Mouse (Mus musculus) kidney, postnatal 4 days (tissue): ENCODE data around the gene Ppp1r3c.
A peak's percentile ranks its signal among the peaks of the same experiment; 100 is the strongest.

Source experiments
- DNase-seq, 2 experiments: peaks; one replicate each; pipeline ENCODE4 v3.0.0; 2021; ENCODE audit warnings: mixed read lengths in 2 of 2

Ppp1r3c gene

DNA sequence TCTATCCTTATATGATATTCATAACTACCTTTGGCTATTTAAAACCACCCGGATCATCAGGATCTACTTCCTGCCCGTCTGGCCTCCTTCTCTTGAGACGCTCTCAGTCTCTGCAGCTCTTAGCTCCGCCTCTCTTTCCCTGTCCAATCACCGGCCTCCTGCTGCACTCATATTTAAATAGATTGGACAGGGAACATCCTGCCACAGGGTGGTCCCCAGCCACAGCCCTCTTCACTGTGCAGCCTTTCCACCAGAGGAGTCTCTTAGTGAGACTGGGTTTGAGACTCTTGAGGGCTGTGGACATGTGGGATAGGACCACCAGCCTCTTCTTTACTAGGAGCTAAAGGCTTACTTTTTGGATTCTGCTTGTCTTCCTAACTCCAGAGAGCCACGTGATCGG is 20.2 kb downstream of the Ppp1r3c start:
- DNase-seq: no peak

DNA sequence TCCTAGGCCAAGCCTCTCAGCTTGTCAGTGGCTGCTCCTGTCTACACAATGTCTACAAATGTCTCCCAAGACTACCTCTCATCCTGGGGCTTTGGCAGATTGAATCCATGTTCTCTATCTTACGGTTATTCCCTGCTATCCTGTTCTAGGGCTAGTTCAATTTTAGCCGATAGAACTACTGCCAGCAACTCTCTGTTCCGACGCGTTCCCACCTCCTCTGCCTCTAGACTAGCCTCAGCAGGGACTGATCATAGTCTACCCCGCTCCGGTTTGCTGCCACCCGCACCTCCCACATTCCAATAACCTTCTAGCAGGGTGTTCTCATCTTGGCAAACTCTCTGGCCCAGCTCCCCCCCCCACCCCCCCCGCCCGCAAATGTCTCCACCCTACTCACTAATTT is 20.9 kb downstream of the Ppp1r3c start:
- no peak for DNase-seq

DNA sequence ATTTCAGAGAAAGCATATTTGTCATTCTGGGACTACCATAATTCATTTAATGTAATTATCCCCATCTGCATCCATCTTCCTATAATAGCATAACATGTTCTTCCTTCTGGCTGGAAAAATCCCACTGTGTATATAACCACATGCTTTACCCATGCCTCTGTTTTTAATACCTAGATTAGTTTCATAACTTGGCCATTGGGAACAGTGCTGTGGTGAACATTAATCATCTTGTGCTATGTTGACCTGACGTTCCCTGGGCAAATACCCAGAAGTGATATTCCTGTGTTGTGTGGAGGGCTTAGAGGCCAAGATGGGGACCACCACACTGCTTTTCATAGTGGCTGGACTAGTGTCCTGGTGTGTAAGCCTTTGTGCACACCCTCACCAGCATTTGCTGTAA is 22.0 kb downstream of the Ppp1r3c start:
- no peak for DNase-seq

DNA sequence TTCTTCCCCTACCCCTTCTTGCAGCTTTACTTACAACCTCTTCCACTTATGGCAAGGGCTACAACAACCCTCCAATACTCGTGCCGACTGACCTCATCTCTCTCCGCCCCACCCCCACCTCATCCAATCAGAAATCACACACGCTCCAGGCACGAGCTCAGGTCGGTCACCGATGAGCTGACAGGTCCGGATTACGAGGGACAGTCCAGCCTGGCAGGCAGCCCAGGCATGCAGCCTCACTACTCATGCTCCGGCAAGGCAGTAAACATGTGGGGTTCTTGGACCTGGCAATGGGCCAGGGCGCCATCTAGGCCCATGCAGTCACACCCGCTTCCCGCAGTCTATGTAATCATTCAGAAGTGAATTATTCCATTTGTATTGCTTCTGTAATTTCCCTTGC is 23.4 kb downstream of the Ppp1r3c start:
- peak; percentile 55 to 75 for DNase-seq

DNA sequence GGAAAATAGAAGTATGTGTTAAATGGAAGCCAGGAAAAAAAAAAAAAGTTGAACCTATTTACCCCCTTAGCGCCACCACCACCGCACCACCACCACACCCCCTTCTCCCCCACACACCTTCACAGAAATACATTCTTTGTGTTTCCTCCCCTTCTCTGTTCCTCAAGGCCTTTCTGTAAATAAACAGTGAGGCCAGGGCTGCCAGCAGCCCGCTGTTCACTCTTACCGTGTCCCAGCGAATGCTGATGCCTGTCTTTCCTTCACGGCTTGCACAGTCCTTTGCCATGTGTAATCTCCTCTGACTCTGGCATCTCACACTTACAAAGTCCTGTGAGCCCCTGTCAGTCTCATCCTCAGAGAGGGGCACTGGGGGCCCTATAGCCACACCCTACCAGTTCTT is 30.3 kb downstream of the Ppp1r3c start:
- no peak for DNase-seq

DNA sequence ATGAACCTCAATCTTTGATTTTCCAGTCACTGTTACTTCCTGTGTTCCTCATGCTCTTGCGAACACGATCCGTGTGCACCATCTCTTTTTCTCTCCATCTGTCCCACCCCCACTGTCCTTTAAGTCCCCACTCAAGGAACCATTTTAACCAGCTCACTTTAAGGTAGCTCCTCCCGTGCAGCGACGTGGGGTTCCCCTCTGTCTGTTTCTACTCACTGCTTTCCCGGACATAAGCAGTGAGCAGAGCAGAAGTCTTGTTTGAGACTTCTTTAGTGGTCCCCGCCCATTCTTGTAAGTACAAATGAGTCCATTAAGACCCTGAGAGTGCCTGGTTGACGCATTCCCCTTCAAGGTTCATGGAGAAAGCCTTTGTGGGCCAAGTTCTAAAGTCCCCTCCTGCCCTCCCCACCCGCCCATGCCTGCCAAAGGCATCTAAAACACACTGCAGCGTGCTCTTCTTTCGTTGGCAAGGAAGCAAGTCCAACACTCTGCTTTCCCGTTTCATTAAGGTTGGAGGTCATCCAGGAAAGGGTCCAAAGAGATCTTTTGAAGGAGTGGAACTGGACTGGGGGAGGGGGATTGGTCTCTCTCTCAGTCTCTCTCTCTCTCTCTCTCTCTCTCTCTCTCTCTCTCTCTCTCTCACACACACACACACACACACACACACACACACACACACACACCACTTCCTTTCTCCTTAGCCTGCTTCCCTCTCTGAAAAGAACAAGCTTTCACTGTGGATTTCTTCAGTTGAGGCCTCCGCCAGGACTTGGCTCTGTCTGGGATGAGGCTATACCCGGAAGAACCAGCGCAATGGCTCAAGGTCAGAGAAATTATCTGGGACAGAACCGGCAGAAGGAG is 30.9 kb downstream of the Ppp1r3c start:
- peak in 1 of 2 experiments; percentile 15 for DNase-seq

DNA sequence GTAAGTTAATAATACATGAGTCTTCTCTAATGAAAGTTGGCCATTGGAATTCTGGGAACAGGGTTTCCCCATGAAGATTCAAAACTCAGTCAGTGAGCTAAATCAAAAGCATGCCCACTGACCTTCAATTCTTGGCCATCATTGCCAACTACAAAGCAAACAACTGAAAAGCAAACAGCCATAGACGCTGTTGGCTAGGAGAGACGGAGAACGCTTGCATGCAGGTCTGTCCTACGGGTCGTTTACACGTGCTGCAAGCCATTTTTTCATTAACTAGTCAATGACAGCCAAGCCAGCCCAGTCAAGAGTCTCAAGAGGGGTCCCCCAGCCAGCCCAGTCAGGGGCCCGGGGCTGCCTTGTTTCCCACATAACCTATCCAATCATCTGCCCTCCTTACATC is 31.7 kb downstream of the Ppp1r3c start:
- no peak for DNase-seq

DNA sequence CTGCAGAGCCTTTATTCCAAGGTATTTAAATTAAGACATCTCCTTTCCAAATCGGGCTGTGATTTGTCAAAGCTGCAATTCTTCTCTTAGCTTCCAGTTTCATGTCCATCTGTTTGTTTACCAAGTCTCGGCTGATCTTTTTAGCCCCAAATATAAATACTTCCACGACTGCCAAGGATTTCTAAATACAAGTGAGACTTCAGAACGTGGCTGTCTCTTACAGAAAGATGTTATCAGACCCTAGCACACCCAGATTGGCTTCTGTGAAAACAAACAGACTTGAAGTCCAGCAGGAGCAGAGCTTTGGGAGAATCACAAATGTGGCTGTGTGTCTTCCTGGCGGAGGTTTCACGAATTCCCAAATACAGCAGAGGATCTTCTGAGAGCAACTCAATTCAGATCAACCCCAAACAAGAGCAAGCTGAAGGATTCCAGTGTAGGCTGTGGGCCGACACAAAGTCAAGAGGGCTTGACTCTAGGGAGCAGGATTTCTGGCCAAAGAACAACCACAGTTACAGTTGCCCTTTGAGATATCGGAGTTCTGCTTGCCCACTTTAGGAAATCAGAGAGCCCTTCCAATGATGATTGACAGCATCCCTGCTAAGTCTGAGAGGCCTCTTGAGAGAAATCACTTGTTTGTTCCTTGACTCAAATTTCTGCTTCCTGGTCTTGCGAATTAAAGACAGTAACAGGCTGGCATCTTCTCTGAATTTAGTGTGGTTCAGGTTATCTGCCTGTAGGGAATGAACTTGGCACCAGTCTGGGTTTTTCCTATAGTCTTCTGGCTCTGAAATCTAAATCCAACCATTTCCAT is 34.4 kb downstream of the Ppp1r3c start:
- DNase-seq: no peak

DNA sequence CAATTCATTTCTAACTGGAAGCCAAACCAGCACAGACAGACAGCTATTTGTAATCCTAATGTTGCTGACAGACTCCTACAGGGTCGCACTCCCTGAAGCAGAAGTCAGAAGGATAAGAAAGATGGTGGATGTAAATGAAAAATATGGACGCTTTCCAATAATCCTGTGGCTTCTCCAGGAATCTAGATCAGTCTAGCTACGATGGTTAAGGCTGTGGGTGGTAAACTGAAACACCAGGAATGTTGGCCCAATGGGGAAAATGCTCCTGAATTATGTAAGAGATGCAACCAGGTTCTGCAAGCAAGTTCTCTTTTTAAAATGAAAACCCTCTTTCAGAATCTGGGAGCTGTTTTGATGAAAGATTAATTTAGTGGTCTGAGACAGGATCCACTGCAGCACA is 35.1 kb downstream of the Ppp1r3c start:
- no peak for DNase-seq

DNA sequence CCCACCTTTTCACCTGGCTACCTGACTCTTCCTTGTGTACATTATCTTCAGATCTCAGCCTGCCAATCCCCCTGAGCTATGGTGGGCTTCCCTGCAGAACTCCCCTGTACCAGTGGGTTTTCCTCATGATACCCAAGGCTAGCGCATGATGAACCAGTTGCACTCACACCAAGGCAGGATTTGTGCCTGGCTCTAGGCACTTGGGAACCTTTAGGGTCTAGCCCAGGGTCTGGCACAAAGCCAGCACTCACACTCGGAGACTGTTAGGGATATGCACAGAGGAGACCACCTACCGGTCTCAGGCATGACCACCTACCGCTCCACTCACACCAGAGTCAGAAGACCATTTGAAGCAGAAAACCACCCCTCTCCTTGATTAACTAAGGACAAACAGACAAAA is 35.5 kb downstream of the Ppp1r3c start:
- DNase-seq: no peak

DNA sequence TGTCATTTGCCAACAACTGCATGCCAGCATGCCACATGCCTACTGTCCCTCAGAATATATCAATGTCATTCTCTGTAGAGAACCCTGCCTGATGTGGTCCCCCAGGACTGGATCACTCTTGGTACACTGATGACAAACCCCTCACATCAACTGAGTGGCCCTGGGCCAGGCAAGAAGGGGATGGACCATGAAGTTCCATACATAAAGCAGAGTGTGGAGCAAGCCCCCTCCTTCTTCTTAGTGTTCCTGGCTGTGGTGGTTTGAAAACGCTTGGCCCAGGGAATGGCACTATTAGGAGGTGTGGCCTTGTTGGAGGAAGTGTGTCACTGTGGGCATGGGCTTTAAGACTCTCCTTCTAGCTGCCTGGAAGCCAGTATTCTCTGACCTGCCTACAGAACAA is 37.3 kb downstream of the Ppp1r3c start:
- DNase-seq: no peak

DNA sequence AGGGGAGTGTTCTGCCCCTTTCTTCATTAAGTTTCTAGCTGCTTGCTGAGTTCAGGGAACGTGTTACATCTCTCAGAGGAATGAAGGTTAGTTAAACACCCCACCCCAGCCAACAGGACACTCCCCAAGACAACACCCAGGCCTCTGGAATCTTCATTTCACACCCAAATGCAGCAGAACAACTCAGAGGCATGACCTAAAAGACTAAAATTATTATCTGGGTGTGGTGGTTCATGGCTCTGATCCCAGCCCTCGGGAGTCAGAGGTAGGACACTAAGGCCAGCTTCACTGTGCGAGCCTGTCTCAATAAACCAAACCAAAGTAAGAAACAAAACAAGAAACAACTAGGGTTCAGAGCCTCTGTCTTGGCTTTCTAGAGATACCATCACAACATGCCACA is 38.3 kb downstream of the Ppp1r3c start:
- no peak for DNase-seq

DNA sequence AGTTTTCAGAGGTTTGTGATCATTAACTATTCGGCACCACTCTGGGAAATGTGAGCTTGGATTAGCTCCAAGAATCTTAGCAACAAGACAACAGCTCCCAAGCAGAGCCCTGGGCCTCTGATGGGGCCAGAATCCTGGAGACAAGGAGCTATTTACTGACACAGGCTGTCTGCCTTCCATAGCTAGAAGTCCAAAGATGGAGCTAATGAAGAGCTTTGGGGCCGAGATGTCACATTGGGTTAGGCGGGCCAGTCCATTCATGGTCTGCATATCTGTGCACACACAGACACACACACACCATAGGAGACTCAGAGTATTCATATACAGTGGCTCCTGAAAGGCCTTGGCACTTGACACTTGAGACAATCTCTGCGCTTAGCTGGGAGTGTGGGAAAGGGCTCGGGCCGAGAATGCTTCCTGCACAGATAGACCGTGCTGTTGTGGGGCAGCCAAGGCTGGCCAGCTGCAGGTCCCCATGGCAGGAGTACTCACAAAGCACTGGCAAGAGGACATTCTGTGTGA is 39.8 kb downstream of the Ppp1r3c start:
- peak in 1 of 2 experiments; percentile 45 for DNase-seq

DNA sequence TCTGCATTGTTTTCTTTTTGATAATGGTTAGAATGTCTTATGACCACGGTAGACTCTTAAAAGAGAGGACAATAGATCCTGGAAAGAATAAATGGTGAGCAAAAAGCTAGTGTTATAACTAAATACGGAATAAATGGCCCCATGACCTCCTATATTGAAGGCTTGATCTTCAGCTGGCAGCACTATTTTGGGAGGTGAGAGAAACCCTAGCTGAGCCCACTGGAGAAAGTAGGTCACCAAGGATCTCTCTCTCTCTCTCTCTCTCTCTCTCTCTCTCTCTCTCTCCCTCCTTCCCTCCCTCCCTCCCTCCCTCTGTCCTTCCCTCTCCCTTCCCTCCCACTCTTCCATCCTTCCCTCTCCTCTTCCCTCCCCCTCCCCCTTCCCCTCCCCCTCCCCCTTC is 42.9 kb downstream of the Ppp1r3c start:
- no peak for DNase-seq

DNA sequence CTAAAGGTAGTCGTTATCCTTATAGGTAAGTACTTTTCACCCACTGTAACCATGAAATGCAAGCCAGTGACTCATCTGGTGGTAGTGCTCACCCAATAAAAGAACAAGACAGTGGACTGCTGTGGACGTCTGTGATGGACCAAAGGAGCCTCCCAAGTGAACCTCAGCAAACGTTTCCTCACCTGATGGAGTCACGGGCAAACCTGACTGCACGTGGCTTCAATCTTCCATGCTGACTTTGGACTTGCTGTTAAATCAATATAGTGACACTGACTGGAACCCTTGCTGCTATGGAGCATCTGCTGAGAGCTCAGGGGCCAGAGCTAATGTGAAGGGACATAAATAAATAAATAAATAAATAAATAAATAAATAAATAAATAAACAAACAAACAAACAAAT is 44.5 kb downstream of the Ppp1r3c start:
- DNase-seq: no peak

DNA sequence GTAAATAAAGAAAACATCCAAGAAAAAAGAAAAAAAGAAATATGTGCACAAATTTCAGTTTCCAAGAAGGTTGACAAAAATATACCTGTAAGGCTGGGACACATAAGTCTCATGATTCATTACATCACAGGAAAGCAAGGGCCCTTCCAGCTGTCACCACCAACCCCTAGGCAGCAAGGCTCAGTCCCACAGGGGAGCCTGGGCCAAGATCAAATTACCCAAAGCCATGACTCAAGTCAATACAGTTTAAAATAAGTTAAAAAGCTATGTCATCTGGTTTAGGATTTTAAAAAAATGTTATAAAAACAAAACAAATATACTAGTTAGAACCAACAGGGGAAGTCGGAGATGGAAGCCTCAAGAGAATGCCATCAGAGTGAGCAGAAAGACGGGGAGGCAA is 45.2 kb downstream of the Ppp1r3c start:
- no peak for DNase-seq

DNA sequence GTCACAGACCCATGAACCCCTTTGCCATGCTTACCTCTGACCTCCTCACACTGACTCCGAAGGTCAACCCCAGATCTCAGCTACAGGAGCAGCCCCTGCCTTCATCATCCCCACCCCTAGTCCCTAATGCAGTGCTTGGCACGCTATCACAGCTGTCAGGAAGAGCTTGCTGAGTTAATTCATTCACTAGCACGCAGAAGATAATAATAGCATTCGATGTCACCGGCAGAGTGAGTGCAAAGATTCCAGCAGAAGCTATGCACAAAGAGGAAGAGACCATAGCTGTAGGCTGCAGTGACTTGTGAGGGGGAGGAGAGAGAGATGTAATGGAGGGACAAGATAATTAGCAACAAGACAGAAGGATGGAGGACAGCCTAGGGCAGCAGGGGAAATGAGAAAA is 47.2 kb downstream of the Ppp1r3c start:
- peak in 1 of 2 experiments; percentile 31 for DNase-seq

DNA sequence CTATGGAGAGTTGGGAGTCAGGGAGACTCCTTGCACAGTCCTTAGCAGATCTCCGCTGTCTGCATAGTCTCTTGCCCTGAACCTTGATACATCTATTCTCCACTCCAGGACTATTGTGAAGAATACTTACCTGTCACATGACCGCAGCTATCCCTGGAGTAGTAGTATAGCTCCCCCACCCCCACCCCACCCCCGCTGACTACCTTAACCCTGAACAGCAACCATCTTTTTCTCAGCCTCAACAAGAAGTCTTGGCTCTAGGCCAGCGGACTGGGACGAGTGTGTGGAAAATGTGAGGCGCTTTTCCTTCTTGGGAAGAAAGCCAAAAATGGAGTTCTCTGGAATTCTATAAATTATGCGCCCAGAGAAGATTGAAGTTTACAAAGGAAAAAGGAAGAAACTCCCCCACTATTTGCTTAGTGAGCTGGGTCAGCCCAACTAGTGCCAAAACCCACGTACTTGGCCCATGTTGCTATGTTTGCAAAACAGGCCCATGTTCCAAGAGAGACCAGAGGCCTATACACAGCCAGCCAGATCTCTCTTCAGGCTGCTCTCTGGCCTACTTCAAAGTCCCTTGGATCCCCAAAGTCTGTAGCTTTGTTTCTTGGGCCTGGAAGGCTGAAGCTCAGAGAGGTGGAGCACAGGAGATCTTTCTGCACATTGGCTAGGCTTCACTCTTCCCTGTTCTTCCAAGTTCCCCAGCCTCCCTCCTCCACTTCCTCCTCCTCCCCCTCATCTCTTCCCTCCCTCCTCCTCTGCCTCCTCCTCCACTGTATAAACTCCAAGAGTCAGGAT is 48.4 kb downstream of the Ppp1r3c start:
- peak; percentile 78 to 85 for DNase-seq

DNA sequence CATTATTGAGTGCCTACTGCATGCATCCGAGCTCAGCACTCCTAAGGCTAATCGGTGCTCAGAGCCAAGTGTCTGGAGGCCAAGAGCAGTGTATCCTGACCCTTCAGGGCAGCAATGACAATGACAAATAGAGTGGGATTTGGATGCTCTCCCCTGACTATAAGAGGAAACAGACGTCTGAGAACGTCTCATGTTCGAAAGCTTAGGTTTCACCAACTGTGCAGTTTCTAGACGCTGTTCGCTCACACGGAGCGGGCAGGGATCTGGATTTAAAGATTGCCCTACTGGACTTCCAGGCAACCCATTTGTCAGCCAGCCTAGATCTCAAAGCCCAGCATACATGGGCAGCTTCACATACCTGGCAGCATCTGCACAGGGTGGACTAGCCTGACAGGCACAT is 49.4 kb downstream of the Ppp1r3c start:
- no peak for DNase-seq

DNA sequence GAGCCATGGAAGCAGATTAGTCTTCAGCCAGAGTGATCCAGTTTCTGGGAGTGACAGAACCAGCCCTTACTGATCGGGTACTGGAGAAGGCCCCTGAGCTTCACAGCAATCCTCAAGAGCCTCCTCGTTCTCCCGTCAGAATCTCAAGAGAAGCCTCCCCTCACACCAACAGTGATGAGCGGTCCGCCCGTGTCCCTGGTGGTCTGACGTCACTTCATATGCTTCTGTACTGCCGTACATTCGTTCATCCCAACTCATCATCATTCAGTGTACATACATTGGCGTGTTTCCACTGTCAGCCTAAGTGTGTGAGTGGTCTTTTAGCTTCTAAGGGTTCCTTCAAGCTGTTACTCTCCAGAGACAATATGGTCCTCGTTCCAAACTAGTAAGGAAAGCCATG is 50.4 kb downstream of the Ppp1r3c start:
- DNase-seq: no peak

DNA sequence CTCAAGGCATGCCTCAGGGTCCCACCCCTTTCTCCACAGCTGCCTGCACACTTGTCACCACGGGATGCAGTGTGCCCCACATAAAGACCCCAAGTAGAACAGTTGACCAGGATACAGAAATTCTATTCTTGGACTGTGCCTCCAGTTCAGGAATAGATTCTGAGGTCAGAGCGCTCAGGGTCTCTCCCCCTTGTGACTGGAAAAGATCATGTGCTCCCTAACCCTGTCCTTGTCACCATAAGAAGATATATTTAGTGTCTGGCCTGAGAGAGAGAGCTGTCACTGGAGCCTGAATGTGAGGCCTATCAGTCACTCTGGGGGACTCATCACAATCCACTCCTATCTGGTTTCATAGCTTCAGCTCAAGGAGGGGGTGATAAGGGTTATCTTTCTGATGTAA is 53.9 kb downstream of the Ppp1r3c start:
- DNase-seq: no peak
